Mouse (Mus musculus) embryonic facial prominence, embryonic 10.5 days (tissue): ENCODE results near the gene P2rx6. TPM values are rescaled to one million over a fixed set of nuclear protein-coding genes. Genes with fewer than 3 reads are reported as not detected.
"Not testable (repeated sequence)": the region's sequence is repeated elsewhere in the genome, so short reads cannot be mapped to it uniquely, and the experiment has no call there.

Source experiments
- DNase-seq: peaks from one replicate; pipeline ENCODE4 v3.0.0-alpha.2; 2017; ENCODE audit warnings: low spot score
- H3K27ac ChIP-seq: fragments of 300-500 bp; sonication (generic); replicated peaks from 2 replicates; pipeline ENCODE4 v1.5.1; 2016; ENCODE audit warnings: mild to moderate bottlenecking
- H3K27me3 ChIP-seq: fragments of 300-500 bp; sonication (generic); replicated peaks from 2 replicates; pipeline ENCODE4 v1.6.1; 2016; ENCODE audit warnings: low read depth, mild to moderate bottlenecking; ENCODE audit not compliant: poor library complexity, severe bottlenecking
- H3K36me3 ChIP-seq: fragments of 300-500 bp; sonication (generic); replicated peaks from 2 replicates; pipeline ENCODE4 v1.6.1; 2016; ENCODE audit warnings: mild to moderate bottlenecking, moderate library complexity
- H3K4me1 ChIP-seq: fragments of 300-500 bp; sonication (generic); 2 replicates; pipeline ENCODE4 v1.6.1; 2016
- H3K4me3 ChIP-seq: fragments of 300-500 bp; sonication (generic); 2 replicates; pipeline ENCODE4 v1.5.1; 2016; ENCODE audit warnings: mild to moderate bottlenecking, moderate library complexity
- H3K9me3 ChIP-seq: fragments of 300-500 bp; sonication (generic); 2 replicates; pipeline ENCODE4 v1.6.1; 2016; ENCODE audit warnings: mild to moderate bottlenecking
- WGBS: fragments of 180-500 bp; shearing (Covaris S2); methylation state at CpG from one replicate; pipeline ENCODE4 v1.1.7; 2016; 5-methylcytosine and 5-hydroxymethylcytosine counted together
- polyA plus RNA-seq: library from polyadenylated mRNA; unstranded; fragments of >200 nt; fragmentation: Nextera tagmentation; extraction: Ambion mirVana; gene quantifications from 2 replicates; pipeline ENCODE4 v1.2.1, GENCODE M21; 2016

The P2rx6 gene
- polyA plus RNA-seq, 1 experiment from 2014 or later: 0.24 TPM

GRCm38 (mm10) chr16:17564771-17565170, 3.1 kb downstream of the P2rx6 start:
- Histone ChIP-seq H3K27ac (no peak overlapping the region), H3K36me3 (no peaks in the 10 kb centered on the region), H3K4me1 (peaks cover 27% of the 10 kb centered on the region), H3K4me3 (no peak overlapping the region), H3K27me3 (peaks cover 65% of the 10 kb centered on the region), H3K9me3 (no peaks in the 10 kb centered on the region)
- WGBS: 71% methylated on average over 3 of the region's 3 CpGs
- DNase-seq: no peak

DNA sequence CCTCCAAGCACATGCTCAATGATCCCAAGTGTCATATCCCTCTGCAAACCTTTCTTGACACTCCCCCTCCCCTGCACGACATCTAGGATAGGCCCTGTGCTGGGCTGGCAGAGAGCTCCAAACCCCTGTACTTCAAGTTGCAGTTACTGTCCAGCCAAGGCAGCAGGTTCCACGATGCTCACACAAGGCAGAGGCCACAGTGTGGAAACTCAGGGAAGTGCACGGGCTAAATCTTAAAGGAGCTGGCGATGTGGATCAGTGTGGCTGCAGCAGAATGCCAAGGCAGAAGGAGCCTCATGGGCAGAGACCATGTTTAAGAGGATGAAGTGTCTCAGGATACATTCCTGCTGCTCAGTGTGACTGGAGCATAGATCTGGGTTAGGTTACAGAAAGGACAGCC, 4.5 kb downstream of the P2rx6 start:
- no peak for DNase-seq
- Histone ChIP-seq H3K27ac (no peak overlapping the region), H3K36me3 (no peaks in the 10 kb centered on the region), H3K4me3 (no peak overlapping the region), H3K9me3 (no peaks in the 10 kb centered on the region), H3K4me1 (peaks cover 15% of the 10 kb centered on the region), H3K27me3 (peaks cover 64% of the 10 kb centered on the region)
- 26% methylated on average over 4 of the region's 4 CpGs for WGBS

DNA sequence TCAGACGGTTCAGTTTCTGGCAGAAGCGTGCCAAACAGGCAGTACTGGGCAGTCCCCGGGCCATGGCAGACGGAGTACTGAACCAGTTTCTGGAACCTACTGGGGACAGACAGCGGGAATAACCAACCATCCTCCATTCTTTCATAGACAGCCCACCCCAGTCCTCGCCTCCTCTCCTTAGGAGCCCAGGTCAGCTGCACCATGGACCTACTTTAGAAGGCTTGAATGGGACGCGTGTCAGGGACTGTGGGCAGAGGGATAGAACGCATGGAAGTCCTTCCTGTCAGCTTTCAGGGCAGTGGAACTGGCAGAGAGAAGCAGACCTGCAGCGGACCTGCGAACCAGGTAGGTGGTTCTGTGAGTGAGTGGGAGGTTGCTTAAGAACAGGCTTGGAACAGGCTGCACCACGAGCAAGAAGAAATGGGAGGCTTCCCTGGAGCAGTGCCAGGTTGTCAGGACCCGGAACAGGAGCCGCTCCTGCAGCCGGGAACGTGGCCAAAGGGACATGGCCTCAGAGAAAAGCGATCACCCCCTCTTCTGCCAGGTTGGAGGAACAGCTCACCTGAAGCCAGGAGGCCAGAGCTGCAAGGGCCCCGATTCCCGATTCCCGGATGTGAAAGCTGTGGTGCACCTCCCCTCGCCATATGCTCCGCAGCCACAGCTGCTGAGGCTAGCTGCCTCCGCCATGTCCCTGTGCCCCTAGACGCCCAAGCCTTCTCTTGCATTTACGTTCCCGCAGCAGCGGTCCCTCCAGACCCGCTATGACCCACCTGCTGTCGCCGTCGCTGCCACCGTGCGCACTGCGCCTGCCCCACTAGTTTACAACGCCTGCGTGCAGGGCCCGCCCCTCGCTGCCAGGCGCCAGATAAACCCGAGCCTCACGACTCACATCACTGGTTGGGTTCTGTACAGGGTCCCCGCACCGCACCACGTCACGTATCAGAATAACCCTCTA, 14.5 kb downstream of the P2rx6 start:
- peak; percentile 39 for DNase-seq
- Histone ChIP-seq H3K36me3 (no peaks in the 10 kb centered on the region), H3K4me3 (peak overlapping the region; percentile 57), H3K27ac (no peak overlapping the region), H3K4me1 (peaks cover 14% of the 10 kb centered on the region), H3K9me3 (no peaks in the 10 kb centered on the region), H3K27me3 (peaks cover 74% of the 10 kb centered on the region)
- WGBS: 15% methylated on average over 45 of the region's 45 CpGs

- no peak for DNase-seq
- Histone ChIP-seq H3K27me3 (peaks cover 69% of the 10 kb centered on the region), H3K9me3 (no peaks in the 10 kb centered on the region), H3K27ac (no peak overlapping the region), H3K4me1 (peaks cover 14% of the 10 kb centered on the region), H3K4me3 (peak overlapping the region; percentile 57), H3K36me3 (no peaks in the 10 kb centered on the region)
- WGBS: 21% methylated on average over 8 of the region's 8 CpGs
Observed at GRCm38 (mm10) chr16:17576825-17577215, 15.1 kb downstream of the P2rx6 start.

GRCm38 (mm10) chr16:17583064-17583463, 21.4 kb downstream of the P2rx6 start, which contains the start of gene Slc7a4:
Gene Slc7a4, minus strand, starts transcription at chr16:17583214.
- Histone ChIP-seq H3K27me3 (peaks cover 7% of the 10 kb centered on the region), H3K4me1 (no peaks in the 10 kb centered on the region), H3K9me3 (no peaks in the 10 kb centered on the region), H3K4me3 (0 out of 2 replicates have a peak within 1 kb of the TSS, but pooled peaks have one; percentile 16), H3K27ac (no peak within 1 kb of the TSS), H3K36me3 (no peaks in the 10 kb centered on the region)
- WGBS: 10% methylated on average over 8 of the region's 8 CpGs
- peak; percentile 43 for DNase-seq

DNA sequence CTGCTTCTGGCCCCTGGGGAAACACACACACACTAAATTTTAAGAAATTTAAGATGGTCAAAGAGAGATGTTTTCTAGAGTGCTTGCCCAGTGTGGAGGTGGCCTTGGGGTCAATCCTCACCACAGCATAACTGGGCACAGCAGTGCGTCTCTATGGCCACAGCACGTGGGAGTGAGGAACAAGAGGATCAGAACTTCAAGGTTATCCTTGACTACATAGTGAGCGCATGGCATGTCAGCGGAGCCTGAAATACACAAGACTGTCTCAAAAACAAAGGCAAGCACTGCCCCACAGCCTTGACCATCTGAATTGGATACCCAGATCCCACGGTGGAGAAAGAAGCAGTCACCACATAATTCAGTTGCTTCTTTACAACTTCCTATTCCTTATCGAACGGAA, 22.9 kb downstream of the P2rx6 start:
- Histone ChIP-seq H3K4me1 (no peaks in the 10 kb centered on the region), H3K36me3 (no peaks in the 10 kb centered on the region), H3K9me3 (0 out of 2 replicates have a peak, but pooled peaks cover 3% of the 10 kb centered on the region), H3K27ac (no peak overlapping the region), H3K4me3 (no peak overlapping the region), H3K27me3 (no peaks in the 10 kb centered on the region)
- no peak for DNase-seq
- WGBS: 89% methylated on average over 7 of the region's 7 CpGs

GRCm38 (mm10) chr16:17590731-17591130, 29.0 kb downstream of the P2rx6 start:
- WGBS: 15% methylated on average over 2 of the region's 2 CpGs
- Histone ChIP-seq H3K36me3 (no peaks in the 10 kb centered on the region), H3K9me3 (0 out of 2 replicates have a peak, but pooled peaks cover 3% of the 10 kb centered on the region), H3K27me3 (no peaks in the 10 kb centered on the region), H3K4me1 (peaks cover 8% of the 10 kb centered on the region; the same call in 1 of the 2 replicates), H3K27ac (no peak overlapping the region), H3K4me3 (no peak overlapping the region)
- DNase-seq: peak; percentile 27

DNA sequence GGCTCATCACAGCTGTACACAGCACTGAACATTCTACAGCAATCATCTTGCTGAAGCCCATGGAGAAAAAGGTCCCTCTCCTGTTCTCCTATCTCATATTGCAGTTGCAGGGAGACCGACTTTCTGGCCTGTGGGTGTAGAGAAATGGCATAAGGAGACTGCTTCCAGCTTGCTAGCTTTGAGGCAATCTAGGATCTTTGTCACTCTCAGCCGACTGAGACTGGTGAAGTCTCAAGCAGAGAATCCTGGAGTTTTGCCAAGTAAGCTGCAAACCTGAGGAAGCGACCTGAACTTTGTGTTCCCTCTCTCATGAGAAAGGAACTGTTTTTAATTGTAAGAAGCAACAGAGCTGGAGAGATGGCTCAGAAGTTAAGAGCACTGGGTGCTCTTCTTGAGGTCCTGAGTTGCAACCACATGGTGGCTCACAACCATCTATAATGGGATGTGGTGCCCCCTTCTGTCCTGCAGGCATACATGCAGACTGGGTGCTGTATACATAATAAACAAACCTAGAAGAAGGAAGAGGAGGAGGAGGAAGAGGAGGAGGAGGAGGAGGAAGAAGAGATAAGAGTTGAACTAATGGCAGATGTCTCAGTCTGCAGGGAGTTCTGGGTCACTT, 39.4 kb downstream of the P2rx6 start:
- Histone ChIP-seq H3K4me3 (no peak overlapping the region), H3K4me1 (no peaks in the 10 kb centered on the region), H3K9me3 (no peaks in the 10 kb centered on the region), H3K27me3 (no peaks in the 10 kb centered on the region), H3K27ac (no peak overlapping the region), H3K36me3 (no peaks in the 10 kb centered on the region)
- no peak for DNase-seq
- 72% methylated on average over 3 of the region's 3 CpGs for WGBS

DNA sequence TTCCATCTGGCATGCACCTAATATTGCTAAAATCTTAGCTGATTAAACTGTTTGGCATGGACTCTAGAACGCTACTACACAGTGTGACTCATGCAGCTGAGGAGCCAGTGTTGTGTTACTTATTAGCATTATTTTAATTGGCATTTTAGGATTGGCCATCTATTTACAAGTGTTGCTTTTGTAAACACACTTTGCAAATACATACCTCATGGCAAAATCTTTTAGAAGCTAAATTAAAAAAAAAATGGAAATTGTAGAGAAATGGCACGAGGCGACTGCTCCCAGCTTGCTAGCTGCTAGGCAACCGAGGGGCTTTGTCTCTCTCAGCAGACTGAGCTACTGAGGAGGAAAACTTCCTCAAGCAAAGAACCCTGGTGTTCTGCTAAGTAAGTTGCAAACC, 43.3 kb downstream of the P2rx6 start:
- WGBS: 77% methylated on average over 4 of the region's 4 CpGs
- Histone ChIP-seq H3K9me3 (0 out of 2 replicates have a peak, but pooled peaks cover 2% of the 10 kb centered on the region), H3K4me3 (no peak overlapping the region), H3K27ac (no peak overlapping the region), H3K36me3 (no peaks in the 10 kb centered on the region), H3K27me3 (no peaks in the 10 kb centered on the region), H3K4me1 (no peaks in the 10 kb centered on the region)
- DNase-seq: no peak

- Histone ChIP-seq H3K4me3 (no peak overlapping the region), H3K27ac (no peak overlapping the region), H3K27me3 (no peaks in the 10 kb centered on the region), H3K4me1 (no peaks in the 10 kb centered on the region), H3K36me3 (no peaks in the 10 kb centered on the region), H3K9me3 (0 out of 2 replicates have a peak, but pooled peaks cover 2% of the 10 kb centered on the region)
- DNase-seq: no peak
- WGBS: 81% methylated on average over 5 of the region's 5 CpGs
Observed at GRCm38 (mm10) chr16:17605684-17606083, 44.0 kb downstream of the P2rx6 start.

- DNase-seq: no peak
- H3K9me3 ChIP-seq: 0 out of 2 replicates have a peak, but pooled peaks cover 2% of the 10 kb centered on the region
- H3K27me3 ChIP-seq: no peaks in the 10 kb centered on the region
- 71% methylated on average over 4 of the region's 4 CpGs for WGBS
- no peaks in the 10 kb centered on the region for H3K36me3 ChIP-seq
- no peak overlapping the region for H3K4me3 ChIP-seq
- no peaks in the 10 kb centered on the region for H3K4me1 ChIP-seq
- H3K27ac ChIP-seq: no peak overlapping the region
Observed at GRCm38 (mm10) chr16:17611383-17611782, 49.7 kb downstream of the P2rx6 start.

DNA sequence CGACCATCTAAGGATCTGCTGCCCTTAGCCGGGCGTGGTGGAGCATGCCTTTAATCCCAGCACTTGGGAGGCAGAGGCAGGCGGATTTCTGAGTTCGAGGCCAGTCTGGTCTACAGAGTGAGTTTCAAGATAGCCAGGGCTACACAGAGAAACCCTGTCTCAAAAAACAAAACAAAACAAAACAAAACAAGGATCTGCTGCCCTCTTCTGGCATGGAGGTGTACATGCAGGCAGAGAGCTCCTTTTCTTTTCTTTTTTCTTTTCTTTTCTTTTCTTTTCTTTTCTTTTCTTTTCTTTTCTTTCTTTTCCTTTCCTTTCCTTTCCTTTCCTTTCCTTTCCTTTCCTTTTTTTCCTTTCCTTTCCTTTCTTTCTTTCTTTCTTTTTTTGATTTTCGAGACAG, 53.1 kb downstream of the P2rx6 start:
- H3K9me3 ChIP-seq, H3K4me1 ChIP-seq, H3K27me3 ChIP-seq, DNase-seq, H3K36me3 ChIP-seq, H3K4me3 ChIP-seq, H3K27ac ChIP-seq: not testable (repeated sequence)
- WGBS: 91% methylated on average over 6 of the region's 6 CpGs
